Mouse (Mus musculus): ENCODE data around the gene Usf3. TPM values are rescaled to one million over a fixed set of nuclear protein-coding genes. Genes with fewer than 3 reads are reported as not detected.

Gene Usf3
- total RNA-seq, 2 experiments from 2014 or later, result 19.7 to 24.1 TPM

- DNase-seq, result no peak
Measured at GRCm38 (mm10) chr16:44237836-44238235, 64.8 kb downstream of the Usf3 start.

GRCm38 (mm10) chr16:44238835-44239263 lies 65.8 kb downstream of the Usf3 start:
- DNase-seq, result no peak

GRCm38 (mm10) chr16:44240406-44240805 lies 67.4 kb downstream of the Usf3 start:
- DNase-seq, result no peak

- DNase-seq, result peak; percentile 87
Measured at GRCm38 (mm10) chr16:44242633-44243032, 69.6 kb downstream of the Usf3 start.

GRCm38 (mm10) chr16:44243323-44243722 lies 70.3 kb downstream of the Usf3 start:
- DNase-seq, result peak; percentile 15

GRCm38 (mm10) chr16:44249985-44250384 lies 76.9 kb downstream of the Usf3 start:
- no peak for DNase-seq

GRCm38 (mm10) chr16:44252735-44253134 lies 79.7 kb downstream of the Usf3 start:
- DNase-seq, result no peak

GRCm38 (mm10) chr16:44253797-44254634 lies 81.0 kb downstream of the Usf3 start:
- no peak for DNase-seq

GRCm38 (mm10) chr16:44254698-44255097 lies 81.7 kb downstream of the Usf3 start:
- DNase-seq, result peak; percentile 32

- no peak for DNase-seq
Measured at GRCm38 (mm10) chr16:44257476-44257875, 84.4 kb downstream of the Usf3 start.

GRCm38 (mm10) chr16:44264916-44265315 lies 91.9 kb downstream of the Usf3 start:
- DNase-seq, result no peak

- no peak for DNase-seq
Measured at GRCm38 (mm10) chr16:44265562-44265961, 92.5 kb downstream of the Usf3 start.

GRCm38 (mm10) chr16:44268541-44269215 lies 95.6 kb downstream of the Usf3 start:
- no peak for DNase-seq

GRCm38 (mm10) chr16:44269578-44269977 lies 96.5 kb downstream of the Usf3 start:
- DNase-seq, result peak; percentile 47

GRCm38 (mm10) chr16:44270606-44271005 lies 97.6 kb downstream of the Usf3 start:
- peak; percentile 71 for DNase-seq

- DNase-seq, result peak; percentile 64
Measured at GRCm38 (mm10) chr16:44271371-44272038, 98.5 kb downstream of the Usf3 start.

Other genes with a start within 250 kb of the Usf3 start
- 10 to 100 TPM; 26.8 to 34.0 TPM for gene Qtrt2, start 246.4 kb upstream of the Usf3 start, total RNA-seq (2021)
- 1 to 10 TPM; 1.5 to 2.2 TPM for gene Zdhhc23, start 193.5 kb upstream of the Usf3 start, total RNA-seq (2021)
- 1 to 10 TPM; 4.5 to 5.3 TPM for gene Gramd1c, start 109.9 kb upstream of the Usf3 start, total RNA-seq (2021)
- gene Atp6v1a, start 33.5 kb upstream of the Usf3 start, total RNA-seq (2021), result 10 to 100 TPM; 91.4 to 92.3 TPM
- 10 to 100 TPM; 82.8 to 85.7 TPM for gene Naa50, start 33.4 kb upstream of the Usf3 start, total RNA-seq (2021)
- 1 to 10 TPM; 7.5 to 8.2 TPM for gene Sidt1, start 159.9 kb downstream of the Usf3 start, total RNA-seq (2021)
- gene Spice1, start 173.9 kb downstream of the Usf3 start, total RNA-seq (2021), result 10 to 100 TPM; 15.3 to 20.1 TPM
- gene Cfap44, start 221.6 kb downstream of the Usf3 start, total RNA-seq (2021), result 1 to 10 TPM in 1 of 2 experiments, under 1 TPM in 1; 0.42 to 1.1 TPM

Measured in adrenal gland, postnatal 10 days (tissue).